Mouse (Mus musculus) stomach, postnatal 0 days (tissue): ENCODE data around the gene Cactin. TPM values are rescaled to one million over a fixed set of nuclear protein-coding genes. Genes with fewer than 3 reads are reported as not detected.

Experiments used
- ATAC-seq: fragments of 200-750 bp; cut with Nextera tagmentation; 2 replicates; pipeline ENCODE4 v1.8.0; 2017; ENCODE audit not compliant: low FRiP score, low TSS enrichment
- DNase-seq: peaks from one replicate; pipeline ENCODE4 v3.0.0-alpha.2; 2016; ENCODE audit warnings: low spot score
- H3K27ac ChIP-seq: fragments of 300-500 bp; sonication (generic); replicated peaks from 2 replicates; pipeline ENCODE4 v1.5.1; 2014; ENCODE audit warnings: mild to moderate bottlenecking, control low read depth
- H3K27me3 ChIP-seq: fragments of 300-500 bp; sonication (generic); 2 replicates; pipeline ENCODE4 v1.6.1; 2014; ENCODE audit warnings: low read length; ENCODE audit not compliant: control insufficient read depth, insufficient read depth
- H3K36me3 ChIP-seq: fragments of 300-500 bp; sonication (generic); 2 replicates; pipeline ENCODE4 v1.6.1; 2014; ENCODE audit warnings: low read length, mixed read lengths; ENCODE audit not compliant: control insufficient read depth, insufficient read depth
- H3K4me1 ChIP-seq: fragments of 300-500 bp; sonication (generic); replicated peaks from 2 replicates; pipeline ENCODE4 v1.6.1; 2014; ENCODE audit warnings: antibody characterized with exemption; ENCODE audit not compliant: control insufficient read depth, insufficient read depth
- H3K4me2 ChIP-seq: fragments of 300-500 bp; sonication (generic); replicated peaks from 2 replicates; pipeline ENCODE4 v1.6.1; 2014; ENCODE audit warnings: low read depth, mild to moderate bottlenecking, control low read depth, moderate library complexity
- H3K4me3 ChIP-seq: fragments of 300-500 bp; sonication (generic); 2 replicates; pipeline ENCODE4 v1.5.1; 2014; ENCODE audit warnings: low read depth, low read length, control low read depth
- H3K9ac ChIP-seq: fragments of 300-500 bp; sonication (generic); 2 replicates; pipeline ENCODE4 v1.6.1; 2014; ENCODE audit warnings: mild to moderate bottlenecking, low read length, control low read depth, mixed read lengths
- H3K9me3 ChIP-seq: fragments of 300-500 bp; sonication (generic); 2 replicates; pipeline ENCODE4 v1.6.1; 2016; ENCODE audit warnings: low read length; ENCODE audit not compliant: control insufficient read depth
- CTCF ChIP-seq: IDR thresholded peaks from 2 replicates; pipeline ENCODE4 v1.5.1; 2016; ENCODE audit warnings: antibody characterized with exemption, low read depth, mild to moderate bottlenecking, moderate library complexity
- EP300 ChIP-seq: optimal IDR thresholded peaks from 2 replicates; pipeline ENCODE3; 2016; ENCODE audit warnings: antibody characterized with exemption
- WGBS: fragments of 180-500 bp; shearing (Covaris S2); extraction: QIAGEN DNeasy Blood & Tissue Kit; methylation state at CpG from one replicate; pipeline ENCODE4 v1.1.7; 2014; 5-methylcytosine and 5-hydroxymethylcytosine counted together
- microRNA-seq: library from miRNA; unstranded; fragments of <30 nt; microRNA quantifications from one replicate; pipeline ENCODE4, GENCODE M21; 2016
- polyA plus RNA-seq: library from polyadenylated mRNA; unstranded; fragments of >200 nt; fragmentation: Nextera tagmentation; extraction: Ambion mirVana; gene quantifications from 2 replicates; pipeline ENCODE4 v1.2.1, GENCODE M21; 2015

The Cactin gene
- polyA plus RNA-seq, 1 experiment from 2014 or later = 16.2 TPM

DNA sequence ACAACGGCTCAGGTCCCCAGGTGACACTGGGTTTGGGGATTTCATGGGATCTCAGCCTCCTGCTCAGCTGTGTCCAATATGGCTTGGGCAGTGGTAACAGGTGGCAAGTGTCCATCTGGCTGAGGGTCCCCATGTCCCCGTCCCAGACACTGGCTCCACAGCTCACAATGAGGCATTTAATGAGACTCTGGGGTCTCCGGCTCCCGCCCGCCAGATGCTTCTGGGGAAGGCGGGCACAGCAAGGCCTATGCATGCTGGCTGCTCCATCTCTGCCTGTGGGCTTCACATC is 46.2 kb downstream of the Cactin start:
- H3K36me3 ChIP-seq = peaks cover 38% of the 10 kb centered on the region
- ATAC-seq = no peak

GRCm38 (mm10) chr10:81375322-81375721 is 54.4 kb downstream of the Cactin start:
- Histone ChIP-seq H3K9me3 (no peaks in the 10 kb centered on the region), H3K4me3 (no peak overlapping the region), H3K4me2 (no peak overlapping the region), H3K4me1 (peaks cover 13% of the 10 kb centered on the region), H3K9ac (no peak overlapping the region), H3K27me3 (no peaks in the 10 kb centered on the region), H3K27ac (no peak overlapping the region), H3K36me3 (peaks cover 14% of the 10 kb centered on the region)
- DNase-seq (no peak), ATAC-seq (no peak)
- no peak for TF ChIP-seq CTCF
- no peak for TF ChIP-seq EP300
- 93% methylated on average over 10 of the region's 10 CpGs for WGBS

More for the DNA sequence above, 46.2 kb downstream of the Cactin start:
- TF ChIP-seq EP300 (no peak), CTCF (no peak)
- Histone ChIP-seq H3K9me3 (no peaks in the 10 kb centered on the region), H3K4me3 (no peak overlapping the region), H3K27ac (peak overlapping the region; percentile 82; the same call in 1 of the 2 replicates), H3K27me3 (no peaks in the 10 kb centered on the region), H3K9ac (no peak overlapping the region), H3K4me2 (no peak overlapping the region), H3K4me1 (peaks cover 4% of the 10 kb centered on the region; the same call in 1 of the 2 replicates)
- no peak for DNase-seq
- WGBS = 75% methylated on average over 6 of the region's 6 CpGs

Small RNA genes lying within 50 kb of the gene (microRNA-seq; reads per million reads assigned to microRNA genes)
- 2.9 reads per million for gene Mir3057

Other genes starting within 250 kb of the Cactin start
- 9.3 and 10.4 TPM in 2 replicates for gene Creb3l3, start 222.2 kb upstream of the Cactin start, polyA plus RNA-seq
- 135 and 142 TPM in 2 replicates for gene Map2k2, start 215.2 kb upstream of the Cactin start, polyA plus RNA-seq
- 87.5 and 94.1 TPM in 2 replicates for gene Zbtb7a, start 185.9 kb upstream of the Cactin start, polyA plus RNA-seq
- 18.7 and 20.9 TPM in 2 replicates for gene Pias4, start 153.2 kb upstream of the Cactin start, polyA plus RNA-seq
- 337 and 380 TPM in 2 replicates for gene Eef2, start 144.5 kb upstream of the Cactin start, polyA plus RNA-seq
- gene Dapk3, start 138.1 kb upstream of the Cactin start, polyA plus RNA-seq = 44.6 and 51.8 TPM in 2 replicates
- 0.07 TPM in 1 of 2 replicates, not detected in the other for gene 4930442H23Rik, start 137.3 kb upstream of the Cactin start, polyA plus RNA-seq
- gene Nmrk2, start 119.1 kb upstream of the Cactin start, polyA plus RNA-seq = 0.07 TPM in 1 of 2 replicates, not detected in the other
- gene Atcay, start 90.3 kb upstream of the Cactin start, polyA plus RNA-seq = 0.64 and 0.91 TPM in 2 replicates
- 2.1 and 3.2 TPM in 2 replicates for gene Zfr2, start 87.9 kb upstream of the Cactin start, polyA plus RNA-seq
- gene Matk, start 68.2 kb upstream of the Cactin start, polyA plus RNA-seq = 1.0 and 1.6 TPM in 2 replicates
- 210 and 215 TPM in 2 replicates for gene Mrpl54, start 54.2 kb upstream of the Cactin start, polyA plus RNA-seq
- gene Apba3, start 54.1 kb upstream of the Cactin start, polyA plus RNA-seq = 30.5 and 34.6 TPM in 2 replicates
- 42.5 and 46.0 TPM in 2 replicates for gene Tjp3, start 29.5 kb upstream of the Cactin start, polyA plus RNA-seq
- gene Pip5k1c, start 28.1 kb upstream of the Cactin start, polyA plus RNA-seq = 19.1 and 21.1 TPM in 2 replicates
- 19.7 and 20.2 TPM in 2 replicates for gene Tbxa2r, start 7.6 kb downstream of the Cactin start, polyA plus RNA-seq
- 0.06 and 0.10 TPM in 2 replicates for gene Gipc3, start 22.2 kb downstream of the Cactin start, polyA plus RNA-seq
- gene Hmg20b, start 29.4 kb downstream of the Cactin start, polyA plus RNA-seq = 72.2 and 77.9 TPM in 2 replicates
- gene Mfsd12, start 36.4 kb downstream of the Cactin start, polyA plus RNA-seq = 7.4 and 7.9 TPM in 2 replicates
- 16.5 and 17.5 TPM in 2 replicates for gene 4930404N11Rik, start 44.7 kb downstream of the Cactin start, polyA plus RNA-seq
- 51.4 and 51.6 TPM in 2 replicates for gene Fzr1, start 57.4 kb downstream of the Cactin start, polyA plus RNA-seq
- gene Dohh, start 63.3 kb downstream of the Cactin start, polyA plus RNA-seq = 59.4 and 63.0 TPM in 2 replicates
- 1.1 and 1.4 TPM in 2 replicates for gene Gm48551, start 63.4 kb downstream of the Cactin start, polyA plus RNA-seq
- 0.29 and 0.36 TPM in 2 replicates for gene Gm48552, start 67.9 kb downstream of the Cactin start, polyA plus RNA-seq
- 205 and 239 TPM in 2 replicates for gene Smim24, start 71.9 kb downstream of the Cactin start, polyA plus RNA-seq
- 40.4 and 42.4 TPM in 2 replicates for gene Nfic, start 134.5 kb downstream of the Cactin start, polyA plus RNA-seq
- 0.62 TPM in 2 replicates for gene Celf5, start 161.6 kb downstream of the Cactin start, polyA plus RNA-seq
- gene Ncln, start 175.3 kb downstream of the Cactin start, polyA plus RNA-seq = 37.0 and 38.3 TPM in 2 replicates
- 1.0 and 1.5 TPM in 2 replicates for gene S1pr4, start 179.0 kb downstream of the Cactin start, polyA plus RNA-seq
- 9.8 and 10.1 TPM in 2 replicates for gene Gna15, start 203.1 kb downstream of the Cactin start, polyA plus RNA-seq
- 62.5 and 70.7 TPM in 2 replicates for gene Gna11, start 224.1 kb downstream of the Cactin start, polyA plus RNA-seq
- gene Aes, start 238.4 kb downstream of the Cactin start, polyA plus RNA-seq = 429 and 495 TPM in 2 replicates